Mouse (Mus musculus) limb, embryonic 14.5 days (tissue): ENCODE measurements around the gene Phf2. TPM values are rescaled to one million over a fixed set of nuclear protein-coding genes. Genes with fewer than 3 reads are reported as not detected.

Experiments
- ATAC-seq: fragments of 200-750 bp; cut with Nextera tagmentation; 2 replicates; pipeline ENCODE4 v1.8.0; 2017; ENCODE audit warnings: low read depth, moderate number of reproducible peaks, moderate TSS enrichment; ENCODE audit not compliant: low FRiP score
- DNase-seq: peaks from one replicate; pipeline ENCODE4 v3.0.0-alpha.2; 2015; ENCODE audit warnings: low spot score
- H3K27ac ChIP-seq: fragments of 300-500 bp; sonication (generic); replicated peaks from 2 replicates; pipeline ENCODE4 v1.5.1; 2014; ENCODE audit warnings: low read depth, mild to moderate bottlenecking, low read length, moderate library complexity, mixed read lengths
- H3K27me3 ChIP-seq: fragments of 300-500 bp; sonication (generic); 2 replicates; pipeline ENCODE4 v1.6.1; 2014; ENCODE audit warnings: low read length, mixed read lengths; ENCODE audit not compliant: control insufficient read depth, insufficient read depth
- H3K36me3 ChIP-seq: fragments of 300-500 bp; sonication (generic); 2 replicates; pipeline ENCODE4 v1.6.1; 2014; ENCODE audit warnings: mild to moderate bottlenecking, low read length, moderate library complexity, mixed read lengths; ENCODE audit not compliant: control insufficient read depth, insufficient read depth
- H3K4me1 ChIP-seq: fragments of 300-500 bp; sonication (generic); 2 replicates; pipeline ENCODE4 v1.6.1; 2014; ENCODE audit warnings: antibody characterized with exemption, low read length, mixed read lengths; ENCODE audit not compliant: control insufficient read depth, insufficient read depth
- H3K4me2 ChIP-seq: fragments of 300-500 bp; sonication (generic); replicated peaks from 2 replicates; pipeline ENCODE4 v1.6.1; 2014; ENCODE audit warnings: low read depth, mild to moderate bottlenecking, low read length, moderate library complexity; ENCODE audit not compliant: severe bottlenecking
- H3K4me3 ChIP-seq: fragments of 300-500 bp; sonication (generic); replicated peaks from 2 replicates; pipeline ENCODE4 v1.5.1; 2014; ENCODE audit warnings: low read length
- H3K9ac ChIP-seq: fragments of 300-500 bp; sonication (generic); 2 replicates; pipeline ENCODE4 v1.6.1; 2014; ENCODE audit warnings: mild to moderate bottlenecking, low read depth, low read length, moderate library complexity; ENCODE audit not compliant: severe bottlenecking
- H3K9me3 ChIP-seq: fragments of 300-500 bp; sonication (generic); 2 replicates; pipeline ENCODE4 v1.6.1; 2016; ENCODE audit warnings: low read length; ENCODE audit not compliant: control insufficient read depth
- POLR2A ChIP-seq: fragments of 200-500 bp; IDR thresholded peaks from 2 replicates; pipeline ENCODE4 v1.8.0; 2012; ENCODE audit warnings: inconsistent platforms, mild to moderate bottlenecking, moderate library complexity, borderline replicate concordance; ENCODE audit not compliant: insufficient read depth, insufficient read length; ENCODE audit errors: extremely low read depth
- WGBS: fragments of 180-500 bp; shearing (Covaris S2); extraction: QIAGEN DNeasy Blood & Tissue Kit; methylation state at CpG from one replicate; pipeline ENCODE4 v1.1.7; 2014; 5-methylcytosine and 5-hydroxymethylcytosine counted together
- polyA plus RNA-seq, 2 experiments: library from polyadenylated mRNA; depleted of rRNA in 1 of 2; stranded (reverse) in 1 of 2; unstranded in 1 of 2; fragments of >200 nt; fragmentation: Nextera tagmentation in 1 of 2; extraction: Ambion mirVana in 1 of 2; gene quantifications; 2 replicates each; pipeline versions ENCODE4 v1.2.1 to v1.2.3; 2012 to 2014

Phf2 gene
- polyA plus RNA-seq, 2 experiments = 13.2 to 40.3 TPM

DNA sequence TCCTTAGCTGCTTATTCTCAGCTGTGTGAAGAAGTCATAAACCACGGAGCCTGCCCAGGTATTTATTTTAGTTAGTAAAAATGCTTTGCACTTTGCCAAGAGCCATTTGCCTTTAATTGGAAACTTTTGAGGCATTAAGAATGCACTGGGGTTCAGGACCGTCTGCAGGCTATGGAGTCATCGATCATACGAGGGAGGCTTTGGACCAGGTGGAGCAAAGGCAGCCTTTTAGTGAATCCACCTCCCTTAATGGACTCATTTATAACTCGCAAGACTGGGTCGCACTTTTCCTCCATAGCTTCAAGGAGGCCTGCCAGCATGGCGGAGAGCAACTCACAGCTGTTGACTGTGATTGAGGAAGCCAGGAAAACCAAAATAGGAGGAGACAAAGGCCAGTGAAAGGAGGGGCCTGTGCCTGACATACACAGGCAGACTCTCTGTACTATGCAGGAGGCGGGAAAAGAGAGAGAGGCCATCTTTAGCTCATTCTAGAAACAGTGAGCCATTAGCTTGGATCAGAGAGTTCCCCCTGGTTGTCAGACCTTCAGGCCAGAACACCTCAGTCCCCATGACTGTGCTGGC lies 110.0 kb downstream of the Phf2 start:
- no peaks in the 10 kb centered on the region for H3K27me3 ChIP-seq
- H3K4me3 ChIP-seq = no peak overlapping the region
- no peak overlapping the region for H3K9ac ChIP-seq
- no peak for TF ChIP-seq POLR2A
- ATAC-seq (peak; percentile 41; the same call in 1 of the 2 replicates), DNase-seq (peak; percentile 17)
- H3K4me1 ChIP-seq = peaks cover 10% of the 10 kb centered on the region
- no peaks in the 10 kb centered on the region for H3K36me3 ChIP-seq
- WGBS = 36% methylated on average over 8 of the region's 8 CpGs
- H3K27ac ChIP-seq = peak overlapping the region; percentile 45; the same call in 1 of the 2 replicates
- no peaks in the 10 kb centered on the region for H3K9me3 ChIP-seq
- no peak overlapping the region for H3K4me2 ChIP-seq

DNA sequence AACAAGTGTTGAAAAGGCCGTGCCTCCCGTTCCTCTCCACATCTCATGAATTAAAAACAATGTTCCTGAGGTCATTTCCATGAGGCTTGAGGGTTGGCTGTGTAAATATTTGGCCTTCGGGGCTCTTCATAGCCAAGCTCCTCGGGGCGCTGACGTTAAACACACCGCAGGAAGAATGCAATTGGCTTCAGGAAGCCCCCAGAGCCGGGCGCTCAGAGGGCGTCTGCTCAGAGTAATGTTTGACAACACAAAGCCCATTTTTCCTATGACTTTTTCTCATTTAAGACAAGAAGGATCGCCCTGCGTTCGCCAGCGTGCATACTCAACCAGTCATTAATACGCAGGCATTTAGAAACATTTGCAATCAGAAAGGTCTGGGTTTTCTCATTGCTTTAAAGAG lies 114.2 kb downstream of the Phf2 start:
- no peak for TF ChIP-seq POLR2A
- no peak overlapping the region for H3K27ac ChIP-seq
- no peaks in the 10 kb centered on the region for H3K27me3 ChIP-seq
- peaks cover 10% of the 10 kb centered on the region for H3K4me1 ChIP-seq
- ATAC-seq = no peak
- H3K9ac ChIP-seq = no peak overlapping the region
- no peak overlapping the region for H3K4me3 ChIP-seq
- no peak for DNase-seq
- no peaks in the 10 kb centered on the region for H3K9me3 ChIP-seq
- H3K36me3 ChIP-seq = no peaks in the 10 kb centered on the region
- 54% methylated on average over 15 of the region's 15 CpGs for WGBS
- H3K4me2 ChIP-seq = no peak overlapping the region

Other genes starting within 250 kb of the Phf2 start
- 16.3 and 16.7 TPM in 2 replicates for gene Ptpdc1, start 245.5 kb downstream of the Phf2 start, polyA plus RNA-seq (2012; rRNA removed)
- gene Ptpdc1, start 245.5 kb downstream of the Phf2 start, polyA plus RNA-seq (2014; fragmentation: Nextera tagmentation; extraction: Ambion mirVana) = 20.2 and 21.3 TPM in 2 replicates
- gene Barx1, start 208.1 kb downstream of the Phf2 start, polyA plus RNA-seq (2012; rRNA removed) = 10.0 and 11.3 TPM in 2 replicates
- 5.4 and 8.7 TPM in 2 replicates for gene Barx1, start 208.1 kb downstream of the Phf2 start, polyA plus RNA-seq (2014; fragmentation: Nextera tagmentation; extraction: Ambion mirVana)
- 104 and 111 TPM in 2 replicates for gene Fam120a, start 96.9 kb upstream of the Phf2 start, polyA plus RNA-seq (2012; rRNA removed)
- 37.1 and 37.6 TPM in 2 replicates for gene Fam120a, start 96.9 kb upstream of the Phf2 start, polyA plus RNA-seq (2014; fragmentation: Nextera tagmentation; extraction: Ambion mirVana)